Mouse (Mus musculus): Measurements from ENCODE around the gene Mau2.
"Not testable (repeated sequence)": the region's sequence is repeated elsewhere in the genome, so short reads cannot be mapped to it uniquely, and the experiment has no call there.

The Mau2 gene

GRCm38 (mm10) chr8:70042583-70043455 lies at the start of gene Mau2, which contains the start of gene Sugp1:
TSS of gene Mau2 (minus strand) at chr8:70042734.
TSS of gene Sugp1 (plus strand) at chr8:70042813.
- in situ Hi-C loops (cut with MboI; ENCODE audit: low pct_unique_long_range_greater_than_20kb in 1 of 2, low sequenced_read_pairs in 2 of 2, unreplicated experiment in 1 of 2), result no loop called here

- in situ Hi-C loops (cut with MboI; ENCODE audit: low pct_unique_long_range_greater_than_20kb in 1 of 2, low sequenced_read_pairs in 2 of 2, unreplicated experiment in 1 of 2), result no loop called here
Measured at GRCm38 (mm10) chr8:70089296-70089960, 46.9 kb upstream of the Mau2 start.

DNA sequence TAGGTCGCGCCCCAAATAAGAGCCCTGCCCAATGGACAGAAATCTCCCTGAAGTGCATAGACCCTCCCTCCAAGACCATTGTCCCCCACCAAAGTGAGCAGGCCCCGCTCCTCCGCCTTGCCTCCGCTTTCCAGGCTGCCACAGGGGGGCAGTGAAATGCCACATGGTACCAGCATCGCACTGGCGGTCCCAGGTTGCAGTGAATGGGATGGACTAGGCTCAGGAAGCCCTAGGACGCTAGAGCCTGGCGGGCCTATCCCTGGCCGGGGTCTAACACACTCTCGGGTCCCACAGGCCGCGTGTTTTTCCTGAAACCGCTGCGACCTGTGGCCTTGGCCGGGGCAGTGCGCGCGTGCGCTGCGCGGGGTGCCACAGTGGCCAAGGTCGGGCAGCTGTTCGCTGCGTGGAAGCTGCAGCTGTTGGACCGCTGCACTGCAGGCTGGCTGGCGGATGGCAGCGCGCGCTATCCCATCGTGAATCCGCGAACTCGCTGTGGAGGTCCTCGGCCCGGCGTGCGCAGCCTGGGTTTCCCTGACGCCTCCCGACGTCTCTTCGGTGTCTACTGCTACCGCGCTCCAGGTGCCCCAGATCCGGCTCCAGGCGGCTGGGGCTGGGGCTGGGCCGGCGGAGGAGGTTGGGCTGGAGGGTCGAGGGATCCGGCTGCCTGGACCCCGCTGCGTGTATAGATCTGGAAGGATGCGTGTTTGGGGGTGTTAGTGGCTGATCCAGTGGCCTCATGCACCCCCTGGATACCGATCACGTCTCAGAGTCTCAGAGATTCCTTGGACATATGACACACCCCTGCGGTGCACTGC lies 45.5 kb upstream of the Mau2 start:
- in situ Hi-C loops (cut with MboI; ENCODE audit: low pct_unique_long_range_greater_than_20kb in 1 of 2, low sequenced_read_pairs in 2 of 2, unreplicated experiment in 1 of 2), result no loop called here

DNA sequence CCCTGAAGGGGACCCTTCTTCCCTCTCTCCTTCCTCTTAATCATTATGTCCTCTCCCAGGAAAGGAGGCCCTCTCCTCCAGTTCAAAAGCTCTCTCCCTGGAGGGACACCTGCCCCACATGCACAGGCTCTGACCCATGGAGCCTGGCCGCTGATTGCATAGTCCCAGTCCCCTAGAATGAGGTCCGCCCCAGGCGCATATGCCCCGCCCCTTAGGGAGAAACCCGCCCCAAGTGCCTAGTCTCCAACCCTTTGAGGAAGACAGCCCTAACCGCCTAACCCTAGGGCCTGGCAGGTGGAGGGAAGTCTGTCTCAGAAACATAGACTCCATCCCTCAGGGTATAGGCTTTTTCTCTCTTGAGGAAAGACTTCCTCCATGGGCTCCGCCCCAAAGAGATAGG lies 44.7 kb upstream of the Mau2 start:
- in situ Hi-C loops (cut with MboI; ENCODE audit: low pct_unique_long_range_greater_than_20kb in 1 of 2, low sequenced_read_pairs in 2 of 2, unreplicated experiment in 1 of 2), result no loop called here

DNA sequence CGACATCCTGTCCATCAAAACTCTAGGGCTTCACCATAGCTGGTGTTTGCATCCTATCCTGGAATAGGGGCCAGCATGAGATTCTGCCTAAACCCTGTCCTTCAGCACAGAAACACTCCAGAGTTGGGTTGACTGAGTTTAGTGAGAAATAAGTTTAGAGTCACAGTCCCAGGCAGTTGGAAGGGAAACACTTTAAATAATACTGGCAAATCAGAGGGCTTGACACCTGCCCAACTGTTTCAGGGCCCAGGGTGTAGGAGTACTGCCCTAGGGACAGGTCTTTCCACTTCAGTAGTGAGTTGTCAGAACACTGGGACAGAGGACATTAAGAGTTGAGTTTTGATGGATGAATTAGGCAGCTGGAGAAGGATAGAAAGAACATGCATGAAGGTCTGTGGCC lies 43.6 kb upstream of the Mau2 start:
- in situ Hi-C loops (cut with MboI; ENCODE audit: low pct_unique_long_range_greater_than_20kb in 1 of 2, low sequenced_read_pairs in 2 of 2, unreplicated experiment in 1 of 2), result no loop called here

GRCm38 (mm10) chr8:70084191-70085065 lies 41.9 kb upstream of the Mau2 start:
- in situ Hi-C loops (cut with MboI; ENCODE audit: low pct_unique_long_range_greater_than_20kb in 1 of 2, low sequenced_read_pairs in 2 of 2, unreplicated experiment in 1 of 2), result no loop called here

GRCm38 (mm10) chr8:70083285-70083684 lies 40.8 kb upstream of the Mau2 start, which contains the start of gene Hapln4:
TSS of gene Hapln4 (plus strand) at chr8:70083457.
- in situ Hi-C loops (cut with MboI; ENCODE audit: low pct_unique_long_range_greater_than_20kb in 1 of 2, low sequenced_read_pairs in 2 of 2, unreplicated experiment in 1 of 2), result no loop called here

DNA sequence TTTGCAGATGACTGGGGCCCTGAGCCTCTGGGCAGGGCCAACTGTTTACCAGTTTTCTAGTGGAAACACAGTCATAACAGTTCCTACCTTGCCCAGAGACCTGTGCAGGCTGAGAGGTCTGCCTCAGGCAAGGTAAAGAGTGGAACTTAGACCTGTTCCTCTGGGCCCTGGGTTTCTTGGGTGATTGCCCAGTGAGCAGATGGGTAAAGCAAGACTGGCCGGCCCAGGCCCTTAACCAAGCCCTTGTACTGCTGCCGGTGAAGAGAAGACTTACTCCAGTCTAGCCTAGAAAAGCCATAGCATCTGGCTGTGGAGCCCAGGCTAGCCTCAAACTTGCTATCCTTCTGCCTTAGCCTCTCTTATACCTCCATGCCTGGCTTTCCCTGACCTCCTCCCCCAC lies 39.4 kb upstream of the Mau2 start:
- in situ Hi-C loops (cut with MboI; ENCODE audit: low pct_unique_long_range_greater_than_20kb in 1 of 2, low sequenced_read_pairs in 2 of 2, unreplicated experiment in 1 of 2), result no loop called here

DNA sequence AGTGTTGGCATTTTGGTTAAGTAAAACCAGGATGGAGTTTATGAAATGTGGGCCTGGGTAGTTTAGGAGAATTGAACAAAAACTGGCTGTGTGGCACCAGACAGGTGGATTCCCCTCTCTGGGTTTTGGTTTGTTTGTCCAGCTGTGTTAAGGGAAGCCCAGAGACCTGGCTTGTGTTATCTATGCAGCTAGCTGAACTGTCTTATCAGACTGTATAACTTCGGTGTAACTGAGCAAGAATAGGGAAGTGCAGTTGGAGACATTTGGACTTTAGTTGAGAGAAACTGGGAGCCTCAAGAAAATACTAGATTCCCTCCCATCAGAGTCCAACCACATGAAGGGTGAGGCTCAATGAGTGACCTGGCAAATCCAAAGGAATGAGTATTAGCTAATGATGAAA lies 31.1 kb upstream of the Mau2 start:
- in situ Hi-C loops (cut with MboI; ENCODE audit: low pct_unique_long_range_greater_than_20kb in 1 of 2, low sequenced_read_pairs in 2 of 2, unreplicated experiment in 1 of 2), result no loop called here

DNA sequence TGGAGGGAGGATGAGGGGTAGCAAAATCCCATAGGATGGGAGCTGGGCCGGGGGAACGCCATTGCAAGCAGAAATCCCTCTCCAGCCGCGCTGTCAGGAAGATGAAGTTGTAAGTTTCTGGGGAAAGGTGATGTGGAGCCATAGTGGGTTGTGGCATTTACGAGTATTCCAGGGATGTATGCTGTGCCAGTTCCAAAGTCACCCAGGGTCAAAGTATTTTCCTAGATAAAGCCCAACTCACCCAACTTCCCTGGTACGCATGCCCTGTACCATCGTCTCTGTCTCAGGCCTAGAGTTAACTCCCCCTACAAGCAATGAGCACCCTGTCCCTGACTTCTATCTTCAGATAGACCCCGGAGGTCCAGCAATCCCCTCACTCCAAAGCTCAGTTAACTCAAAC lies 30.6 kb upstream of the Mau2 start:
- in situ Hi-C loops (cut with MboI; ENCODE audit: low pct_unique_long_range_greater_than_20kb in 1 of 2, low sequenced_read_pairs in 2 of 2, unreplicated experiment in 1 of 2), result no loop called here

- in situ Hi-C loops (cut with MboI; ENCODE audit: low pct_unique_long_range_greater_than_20kb in 1 of 2, low sequenced_read_pairs in 2 of 2, unreplicated experiment in 1 of 2), result no loop called here
Measured at GRCm38 (mm10) chr8:70072441-70073069, 30.0 kb upstream of the Mau2 start, which contains the start of gene Tm6sf2. TSS of gene Tm6sf2 (plus strand) at chr8:70072924.

- in situ Hi-C loops (cut with MboI; ENCODE audit: low pct_unique_long_range_greater_than_20kb in 1 of 2, low sequenced_read_pairs in 2 of 2, unreplicated experiment in 1 of 2), result no loop called here
Measured at GRCm38 (mm10) chr8:70071836-70072440, 29.4 kb upstream of the Mau2 start.

GRCm38 (mm10) chr8:70057721-70058120 lies 15.2 kb upstream of the Mau2 start:
- in situ Hi-C loops (cut with MboI; ENCODE audit: low pct_unique_long_range_greater_than_20kb in 1 of 2, low sequenced_read_pairs in 2 of 2, unreplicated experiment in 1 of 2), result no loop called here

GRCm38 (mm10) chr8:70050434-70050833 lies 7.9 kb upstream of the Mau2 start:
- in situ Hi-C loops (cut with MboI; ENCODE audit: low pct_unique_long_range_greater_than_20kb in 1 of 2, low sequenced_read_pairs in 2 of 2, unreplicated experiment in 1 of 2), result not testable (repeated sequence)

GRCm38 (mm10) chr8:70049662-70050061 lies 7.1 kb upstream of the Mau2 start:
- in situ Hi-C loops (cut with MboI; ENCODE audit: low pct_unique_long_range_greater_than_20kb in 1 of 2, low sequenced_read_pairs in 2 of 2, unreplicated experiment in 1 of 2), result no loop called here

- in situ Hi-C loops (cut with MboI; ENCODE audit: low pct_unique_long_range_greater_than_20kb in 1 of 2, low sequenced_read_pairs in 2 of 2, unreplicated experiment in 1 of 2), result no loop called here
Measured at GRCm38 (mm10) chr8:70043996-70044395, 1.5 kb upstream of the Mau2 start.

GRCm38 (mm10) chr8:70041885-70042546 lies 518 bp downstream of the Mau2 start:
- in situ Hi-C loops (cut with MboI; ENCODE audit: low pct_unique_long_range_greater_than_20kb in 1 of 2, low sequenced_read_pairs in 2 of 2, unreplicated experiment in 1 of 2), result no loop called here

Data from mouse embryonic stem cell (cell line).